Mouse (Mus musculus): ENCODE data around the gene Nt5m.

The Nt5m gene

GRCm38 (mm10) chr11:59838426-59838825 is 821 bp upstream of the Nt5m start:
- no peak for DNase-seq (ENCODE audit: low read depth in 2 of 2, low spot score in 2 of 2)

GRCm38 (mm10) chr11:59839459-59840126 is 346 bp downstream of the Nt5m start, which contains the start of gene Cops3:
Gene Cops3 (minus strand): TSS chr11:59839838.
- peak; percentile 91 to 93 for DNase-seq (ENCODE audit: low read depth in 2 of 2, low spot score in 2 of 2)

- no peak for DNase-seq (ENCODE audit: low read depth in 2 of 2, low spot score in 2 of 2)
Measured at GRCm38 (mm10) chr11:59846311-59846710, 7.1 kb downstream of the Nt5m start.

- DNase-seq (ENCODE audit: low read depth in 2 of 2, low spot score in 2 of 2): peak; percentile 25 to 60
Measured at GRCm38 (mm10) chr11:59847131-59847530, 7.9 kb downstream of the Nt5m start.

- peak; percentile 26 to 37 for DNase-seq (ENCODE audit: low read depth in 2 of 2, low spot score in 2 of 2)
Measured at GRCm38 (mm10) chr11:59847891-59848884, 8.9 kb downstream of the Nt5m start.

GRCm38 (mm10) chr11:59852865-59853264 is 13.6 kb downstream of the Nt5m start:
- no peak for DNase-seq (ENCODE audit: low read depth in 2 of 2, low spot score in 2 of 2)

- DNase-seq (ENCODE audit: low read depth in 2 of 2, low spot score in 2 of 2): no peak
Measured at GRCm38 (mm10) chr11:59860467-59860866, 21.2 kb downstream of the Nt5m start.

- no peak for DNase-seq (ENCODE audit: low read depth in 2 of 2, low spot score in 2 of 2)
Measured at GRCm38 (mm10) chr11:59864316-59864715, 25.1 kb downstream of the Nt5m start.

GRCm38 (mm10) chr11:59872124-59872523 is 32.9 kb downstream of the Nt5m start:
- no peak for DNase-seq (ENCODE audit: low read depth in 2 of 2, low spot score in 2 of 2)

- DNase-seq (ENCODE audit: low read depth in 2 of 2, low spot score in 2 of 2): peak; percentile 17 to 42
Measured at GRCm38 (mm10) chr11:59880031-59880430, 40.8 kb downstream of the Nt5m start.

- DNase-seq (ENCODE audit: low read depth in 2 of 2, low spot score in 2 of 2): peak in 1 of 2 experiments; percentile 6
Measured at GRCm38 (mm10) chr11:59885217-59885986, 46.2 kb downstream of the Nt5m start.

- DNase-seq (ENCODE audit: low read depth in 2 of 2, low spot score in 2 of 2): no peak
Measured at GRCm38 (mm10) chr11:59886952-59887351, 47.7 kb downstream of the Nt5m start.

GRCm38 (mm10) chr11:59888151-59888550 is 48.9 kb downstream of the Nt5m start:
- DNase-seq (ENCODE audit: low read depth in 2 of 2, low spot score in 2 of 2): no peak

- DNase-seq (ENCODE audit: low read depth in 2 of 2, low spot score in 2 of 2): no peak
Measured at GRCm38 (mm10) chr11:59891854-59892253, 52.6 kb downstream of the Nt5m start.

GRCm38 (mm10) chr11:59893153-59893788 is 54.0 kb downstream of the Nt5m start:
- DNase-seq (ENCODE audit: low read depth in 2 of 2, low spot score in 2 of 2): no peak

- no peak for DNase-seq (ENCODE audit: low read depth in 2 of 2, low spot score in 2 of 2)
Measured at GRCm38 (mm10) chr11:59894916-59895315, 55.7 kb downstream of the Nt5m start.

GRCm38 (mm10) chr11:59895316-59895715 is 56.1 kb downstream of the Nt5m start:
- DNase-seq (ENCODE audit: low read depth in 2 of 2, low spot score in 2 of 2): no peak

GRCm38 (mm10) chr11:59897981-59898599 is 58.8 kb downstream of the Nt5m start:
- no peak for DNase-seq (ENCODE audit: low read depth in 2 of 2, low spot score in 2 of 2)

- DNase-seq (ENCODE audit: low read depth in 2 of 2, low spot score in 2 of 2): no peak
Measured at GRCm38 (mm10) chr11:59899711-59900685, 60.8 kb downstream of the Nt5m start.

Data from CD8-positive naive resting alpha-beta T cell, adult 2 months (primary cell).